In the genomic region with DNA sequence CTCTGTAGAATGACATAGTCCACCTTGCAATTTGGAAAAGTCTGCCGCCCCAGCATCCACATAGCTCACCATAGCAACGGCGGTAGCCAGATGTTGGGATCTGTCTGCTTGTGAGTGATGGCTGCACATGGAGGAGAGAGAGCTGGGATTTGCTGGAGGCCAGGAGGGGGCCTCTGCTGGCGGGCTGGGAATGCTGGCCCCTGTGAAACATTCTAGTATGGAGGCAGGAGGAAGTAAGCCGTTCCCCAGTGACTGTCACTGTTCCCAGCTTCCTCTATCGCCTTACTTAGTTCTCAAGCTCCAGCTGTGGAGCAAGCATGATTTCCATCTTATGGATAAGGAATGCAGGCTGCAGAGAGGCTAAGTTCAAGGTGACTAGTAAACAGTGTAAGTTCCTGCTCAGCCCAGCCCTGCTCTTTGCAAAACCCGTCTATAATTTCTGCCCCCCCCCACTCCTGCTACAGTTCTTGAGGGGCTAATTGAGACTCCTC, we compare ENCODE assay signal across 9 mouse cellular contexts. TPM values are rescaled to one million over a fixed set of nuclear protein-coding genes. Genes with fewer than 3 reads are reported as not detected.
DNase-seq lines count a peak whose midpoint lies in the region; ATAC-seq lines count a peak whose summit lies in the region.
"Had no signal": no experiment of that assay in that cellular context is flagged by ENCODE, and none has a peak within 500 bp of the region (broad histone marks: within the 10 kb centered on the region; RNA-seq: fewer than 3 reads in every experiment).

No protein-coding gene starts in this region.

- DNase-seq in heart, adult 11 months = peak; percentile 97
- DNase-seq in heart, adult 8-10 months (ENCODE audit: low spot score) = no peak
- peak; percentile 57 for DNase-seq in hindbrain, embryonic 11.5 days (ENCODE audit: low spot score)
- DNase-seq in midbrain, embryonic 14.5 days = peak; percentile 42
- DNase-seq in right cerebral cortex, postnatal 14 days = no peak
- no peak for DNase-seq in right cerebral cortex, adult 2 months (ENCODE audit: low spot score in 2 of 2)
- no peak for DNase-seq in left cerebral cortex, adult 18-20 months (ENCODE audit: low spot score in 2 of 2)
- DNase-seq: liver, embryonic 13.5 days had no signal

- no peak overlapping the region; the same call in 1 of the 2 replicates for H3K4me3 ChIP-seq in embryonic facial prominence, embryonic 13.5 days
- no peak overlapping the region for H3K4me3 ChIP-seq in hindbrain, embryonic 11.5 days (ENCODE audit: low read depth, low read length)
- no peak overlapping the region for H3K4me3 ChIP-seq in midbrain, embryonic 14.5 days (replicated peaks; ENCODE audit: low read depth, low read length)
- H3K4me3 ChIP-seq: liver, embryonic 13.5 days had no signal

- peak; percentile 33; the same call in 1 of the 2 replicates for ATAC-seq in embryonic facial prominence, embryonic 13.5 days (ENCODE audit: insufficient number of reproducible peaks, insufficient read depth, low FRiP score, low TSS enrichment, low read depth)
- peak; percentile 70 for ATAC-seq in hindbrain, embryonic 11.5 days (ENCODE audit: low FRiP score)
- ATAC-seq in midbrain, embryonic 14.5 days (ENCODE audit: low FRiP score, low TSS enrichment) = peak; percentile 31; the same call in 1 of the 2 replicates

- H3K9ac ChIP-seq in embryonic facial prominence, embryonic 13.5 days = peak overlapping the region; percentile 46; the same call in 1 of the 2 replicates
- H3K9ac ChIP-seq in hindbrain, embryonic 11.5 days (ENCODE audit: low read depth, low read length) = no peak overlapping the region
- H3K9ac ChIP-seq in midbrain, embryonic 14.5 days (replicated peaks; ENCODE audit: low read length) = no peak overlapping the region
- H3K9ac ChIP-seq: liver, embryonic 13.5 days had no signal

- peak overlapping the region; percentile 30 for H3K4me2 ChIP-seq in embryonic facial prominence, embryonic 13.5 days
- H3K4me2 ChIP-seq in hindbrain, embryonic 11.5 days (replicated peaks; ENCODE audit: low read depth, low read length) = no peak overlapping the region
- H3K4me2 ChIP-seq in midbrain, embryonic 14.5 days (ENCODE audit: low read length) = no peak overlapping the region
- H3K4me2 ChIP-seq: liver, embryonic 13.5 days had no signal

- peaks cover 39% of the 10 kb centered on the region for H3K4me1 ChIP-seq in embryonic facial prominence, embryonic 13.5 days
- H3K4me1 ChIP-seq in hindbrain, embryonic 11.5 days (replicated peaks; ENCODE audit: control insufficient read depth, insufficient read depth, low read length) = peaks cover 5% of the 10 kb centered on the region
- H3K4me1 ChIP-seq in midbrain, embryonic 14.5 days (ENCODE audit: control insufficient read depth, insufficient read depth, low read length) = peaks cover 8% of the 10 kb centered on the region

- H3K27me3 ChIP-seq in embryonic facial prominence, embryonic 13.5 days = no peaks in the 10 kb centered on the region
- no peaks in the 10 kb centered on the region for H3K27me3 ChIP-seq in hindbrain, embryonic 11.5 days (ENCODE audit: control insufficient read depth, insufficient read depth, low read length)
- H3K27me3 ChIP-seq in midbrain, embryonic 14.5 days (ENCODE audit: control insufficient read depth, insufficient read depth, low read length) = no peaks in the 10 kb centered on the region
- H3K27me3 ChIP-seq: liver, embryonic 13.5 days had no signal

- peaks cover 67% of the 10 kb centered on the region for H3K36me3 ChIP-seq in embryonic facial prominence, embryonic 13.5 days
- no peaks in the 10 kb centered on the region for H3K36me3 ChIP-seq in hindbrain, embryonic 11.5 days (ENCODE audit: control insufficient read depth, insufficient read depth, low read length)
- H3K36me3 ChIP-seq in midbrain, embryonic 14.5 days (ENCODE audit: control insufficient read depth, insufficient read depth, low read length) = peaks cover 15% of the 10 kb centered on the region

- H3K9me3 ChIP-seq in embryonic facial prominence, embryonic 13.5 days = no peaks in the 10 kb centered on the region
- no peaks in the 10 kb centered on the region for H3K9me3 ChIP-seq in hindbrain, embryonic 11.5 days (ENCODE audit: control insufficient read depth, low read length)
- H3K9me3 ChIP-seq in midbrain, embryonic 14.5 days (ENCODE audit: control insufficient read depth, low read length) = no peaks in the 10 kb centered on the region
- H3K9me3 ChIP-seq: liver, embryonic 13.5 days had no signal

- WGBS in embryonic facial prominence, embryonic 13.5 days = 3% methylated on average over 7 of the region's 7 CpGs
- 22% methylated on average over 7 of the region's 7 CpGs for WGBS in hindbrain, embryonic 11.5 days
- 10% methylated on average over 7 of the region's 7 CpGs for WGBS in midbrain, embryonic 14.5 days

- peak overlapping the region; percentile 85 for H3K27ac ChIP-seq in embryonic facial prominence, embryonic 13.5 days
- no peak overlapping the region for H3K27ac ChIP-seq in hindbrain, embryonic 11.5 days (ENCODE audit: low read depth, low read length)
- H3K27ac ChIP-seq in midbrain, embryonic 14.5 days (replicated peaks; ENCODE audit: low read depth, low read length) = peak overlapping the region; percentile 52
- H3K27ac ChIP-seq: liver, embryonic 13.5 days had no signal

RNA-seq across cellular contexts. Expression of gene Dnmt3a, which starts 37.6 kb away (rescaled TPM):
- 10 to 100 TPM; 46.0 to 59.4 (median 50.9) TPM for total RNA-seq in heart, adult 8-10 months (2022)
- polyA plus RNA-seq in embryonic facial prominence, embryonic 13.5 days (2015; fragmentation: Nextera tagmentation; extraction: Ambion mirVana) = 168 and 180 TPM in 2 replicates
- polyA plus RNA-seq in hindbrain, embryonic 11.5 days (2014; fragmentation: Nextera tagmentation; extraction: Ambion mirVana) = 68.6 and 75.5 TPM in 2 replicates
- 53.9 and 65.3 TPM in 2 replicates for polyA plus RNA-seq in midbrain, embryonic 14.5 days (2014; fragmentation: Nextera tagmentation; extraction: Ambion mirVana)
- total RNA-seq in left cerebral cortex, adult 18-20 months (2021) = 10 to 100 TPM; 86.7 to 94.0 TPM

Comparison
In these comparisons a context has a peak if more than half of its experiments do, and no peak if none do; other contexts are left out.
1. DNase-seq: peak in heart, adult 11 months (single experiment), hindbrain, embryonic 11.5 days (single experiment) and midbrain, embryonic 14.5 days (single experiment); none in heart, adult 8-10 months (single experiment), right cerebral cortex, postnatal 14 days (single experiment), right cerebral cortex, adult 2 months (0 of 2) and left cerebral cortex, adult 18-20 months (0 of 2).
2. Peak in every context shown above with its lines, with median percentiles within 50 percentile points of each other: ATAC-seq.